Mouse (Mus musculus): Measurements from ENCODE around the gene Tbrg4.

DNA sequence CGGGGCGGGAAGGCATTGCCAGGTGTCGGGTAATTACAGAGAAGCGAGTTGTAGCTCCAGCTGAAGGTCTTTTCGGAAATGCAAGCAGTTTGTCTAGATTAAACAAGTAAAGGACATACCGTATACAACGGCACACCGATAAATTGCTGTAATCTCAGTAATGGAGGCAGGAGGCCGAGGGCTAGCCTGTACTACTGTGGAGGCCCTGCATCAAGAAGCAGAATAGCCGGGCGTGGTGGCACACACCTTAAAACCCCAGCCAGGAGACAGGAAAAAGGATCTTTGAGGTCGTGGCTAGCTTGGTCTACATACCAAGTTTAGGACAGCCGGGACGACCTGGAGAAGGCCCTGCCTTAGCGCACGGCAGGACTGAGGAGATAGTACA lies 513 bp upstream of the Tbrg4 start:
- TF ChIP-seq CTCF (conservative IDR thresholded peaks at IDR 0.05; ENCODE audit: insufficient read depth, insufficient read length, low read depth, low read length) = no peak
- TF ChIP-seq POLR2A (IDR thresholded peaks at IDR 0.05; ENCODE audit: low read depth, low read length) = no peak
